Mouse (Mus musculus) liver, embryonic 14.5 days (tissue): ENCODE measurements around the gene Tmcc3. TPM values are rescaled to one million over a fixed set of nuclear protein-coding genes. Genes with fewer than 3 reads are reported as not detected.

Source experiments
- ATAC-seq: fragments of 200-750 bp; cut with Nextera tagmentation; 2 replicates; pipeline ENCODE4 v1.8.0; 2017; ENCODE audit warnings: moderate number of reproducible peaks, mild to moderate bottlenecking, moderate library complexity; ENCODE audit not compliant: insufficient read depth
- DNase-seq, 3 experiments: peaks; one replicate each; pipeline ENCODE4 v3.0.0-alpha.2; 2012 to 2013; ENCODE audit warnings: low read depth in 3 of 3, low spot score in 3 of 3
- H3K27ac ChIP-seq: fragments of 300-500 bp; sonication (generic); 2 replicates; pipeline ENCODE4 v1.5.1; 2014; ENCODE audit warnings: moderate library complexity, mild to moderate bottlenecking, control low read depth, inconsistent platforms
- H3K27me3 ChIP-seq: fragments of 300-500 bp; sonication (generic); 2 replicates; pipeline ENCODE4 v1.6.1; 2014; ENCODE audit warnings: mild to moderate bottlenecking, low read length, moderate library complexity; ENCODE audit not compliant: control insufficient read depth, insufficient read depth
- H3K36me3 ChIP-seq: fragments of 300-500 bp; sonication (generic); replicated peaks from 2 replicates; pipeline ENCODE4 v1.6.1; 2014; ENCODE audit warnings: low read depth; ENCODE audit not compliant: control insufficient read depth, insufficient read depth
- H3K4me1 ChIP-seq, 2 experiments: fragments of 200-500 bp in 1 of 2; fragments of 300-500 bp in 1 of 2; sonication (generic) in 1 of 2; replicated peaks; 2 replicates each; pipeline ENCODE4 v1.6.1; 2012 to 2014; ENCODE audit warnings: antibody characterized with exemption in 1 of 2, inconsistent platforms in 1 of 2, low read length in 1 of 2; ENCODE audit not compliant: control insufficient read depth in 2 of 2, insufficient read depth in 2 of 2
- H3K4me2 ChIP-seq: fragments of 300-500 bp; sonication (generic); 2 replicates; pipeline ENCODE4 v1.6.1; 2014; ENCODE audit warnings: low read depth, mild to moderate bottlenecking, control low read depth, moderate library complexity
- H3K4me3 ChIP-seq, 2 experiments: fragments of 200-500 bp in 1 of 2; fragments of 300-500 bp in 1 of 2; sonication (generic) in 1 of 2; 2 replicates each; pipeline ENCODE4 v1.5.1; 2012 to 2014; ENCODE audit warnings: low read depth in 2 of 2, low read length in 2 of 2, mild to moderate bottlenecking in 2 of 2, control low read depth in 1 of 2, inconsistent platforms in 1 of 2, moderate library complexity in 1 of 2; ENCODE audit not compliant: insufficient read depth in 1 of 2
- H3K9ac ChIP-seq: fragments of 300-500 bp; sonication (generic); replicated peaks from 2 replicates; pipeline ENCODE4 v1.6.1; 2014; ENCODE audit warnings: mild to moderate bottlenecking, control low read depth, moderate library complexity
- H3K9me3 ChIP-seq: fragments of 300-500 bp; sonication (generic); 2 replicates; pipeline ENCODE4 v1.6.1; 2016; ENCODE audit warnings: low read length, mixed read lengths; ENCODE audit not compliant: control insufficient read depth
- CTCF ChIP-seq: IDR thresholded peaks from 2 replicates; pipeline ENCODE4 v1.5.1; 2016; ENCODE audit warnings: antibody characterized with exemption, low read depth, control low read depth
- EP300 ChIP-seq: IDR thresholded peaks from 2 replicates; pipeline ENCODE4 v1.6.1; 2016; ENCODE audit warnings: antibody characterized with exemption, low read depth
- WGBS: fragments of 180-500 bp; shearing (Covaris S2); extraction: QIAGEN DNeasy Blood & Tissue Kit; methylation state at CpG from one replicate; pipeline ENCODE4 v1.1.7; 2014; ENCODE audit not compliant: insufficient replicate concordance; 5-methylcytosine and 5-hydroxymethylcytosine counted together
- polyA plus RNA-seq, 2 experiments: library from polyadenylated mRNA; depleted of rRNA in 1 of 2; stranded (reverse) in 1 of 2; unstranded in 1 of 2; fragments of >200 nt; fragmentation: Nextera tagmentation in 1 of 2; extraction: Ambion mirVana in 1 of 2; gene quantifications; 2 replicates each; pipeline versions ENCODE4 v1.2.1 to v1.2.3; 2012 to 2014

Tmcc3 gene
- polyA plus RNA-seq, 2 experiments, result 1.4 to 2.6 TPM

DNA sequence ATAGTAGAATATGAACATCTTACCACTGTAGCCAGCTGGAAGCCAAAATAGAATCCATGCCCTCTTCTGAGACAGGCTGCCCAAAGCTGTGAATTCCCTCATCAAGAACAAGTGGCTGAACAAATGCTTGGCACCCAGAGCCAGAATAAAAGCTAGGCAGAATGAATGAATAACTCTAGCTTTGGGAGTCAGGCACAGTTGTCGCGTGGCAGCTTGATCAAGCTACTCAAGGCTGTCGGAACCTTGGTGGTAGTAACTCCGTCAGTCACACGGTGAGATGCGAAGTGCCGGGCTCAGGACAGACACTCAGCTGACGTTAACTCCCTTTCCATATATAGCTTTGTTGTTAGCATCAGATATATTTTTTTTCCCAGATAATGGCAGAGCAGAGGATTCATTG, 232.2 kb downstream of the Tmcc3 start:
- TF ChIP-seq EP300 (no peak), CTCF (no peak)
- no peak overlapping the region for H3K4me2 ChIP-seq
- no peaks in the 10 kb centered on the region for H3K27me3 ChIP-seq
- H3K4me1 ChIP-seq, result peaks cover 0 to 13% of the 10 kb centered on the region in 2 experiments; a peak in 2 of 4 replicates
- H3K9me3 ChIP-seq, result peaks cover 6% of the 10 kb centered on the region
- H3K36me3 ChIP-seq, result no peaks in the 10 kb centered on the region
- H3K4me3 ChIP-seq, result no peak overlapping the region
- WGBS, result 52% methylated on average over 8 of the region's 8 CpGs
- ATAC-seq (no peak), DNase-seq (no peak)
- H3K9ac ChIP-seq, result no peak overlapping the region
- H3K27ac ChIP-seq, result no peak overlapping the region

DNA sequence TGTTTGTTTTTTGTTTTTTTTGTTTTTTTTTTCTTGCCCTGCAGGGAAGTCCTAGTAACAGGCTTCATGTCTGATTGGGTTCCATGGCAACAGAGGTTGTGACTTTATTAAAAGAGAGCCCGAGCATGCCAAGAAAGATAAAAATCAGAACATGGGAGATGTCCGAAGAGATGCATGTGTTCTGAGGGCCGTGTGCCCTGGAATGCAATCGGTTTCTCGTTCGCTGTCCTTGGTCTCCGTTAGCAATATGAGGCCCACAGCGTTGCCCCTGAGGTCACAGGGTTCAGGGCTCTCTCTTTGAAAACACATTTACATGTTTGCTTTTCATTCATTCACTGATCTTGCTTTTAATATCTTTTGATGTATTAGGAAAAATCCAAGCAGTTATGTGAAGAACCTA, 233.1 kb downstream of the Tmcc3 start:
- H3K4me3 ChIP-seq, result no peak overlapping the region
- WGBS, result 55% methylated on average over 8 of the region's 8 CpGs

DNA sequence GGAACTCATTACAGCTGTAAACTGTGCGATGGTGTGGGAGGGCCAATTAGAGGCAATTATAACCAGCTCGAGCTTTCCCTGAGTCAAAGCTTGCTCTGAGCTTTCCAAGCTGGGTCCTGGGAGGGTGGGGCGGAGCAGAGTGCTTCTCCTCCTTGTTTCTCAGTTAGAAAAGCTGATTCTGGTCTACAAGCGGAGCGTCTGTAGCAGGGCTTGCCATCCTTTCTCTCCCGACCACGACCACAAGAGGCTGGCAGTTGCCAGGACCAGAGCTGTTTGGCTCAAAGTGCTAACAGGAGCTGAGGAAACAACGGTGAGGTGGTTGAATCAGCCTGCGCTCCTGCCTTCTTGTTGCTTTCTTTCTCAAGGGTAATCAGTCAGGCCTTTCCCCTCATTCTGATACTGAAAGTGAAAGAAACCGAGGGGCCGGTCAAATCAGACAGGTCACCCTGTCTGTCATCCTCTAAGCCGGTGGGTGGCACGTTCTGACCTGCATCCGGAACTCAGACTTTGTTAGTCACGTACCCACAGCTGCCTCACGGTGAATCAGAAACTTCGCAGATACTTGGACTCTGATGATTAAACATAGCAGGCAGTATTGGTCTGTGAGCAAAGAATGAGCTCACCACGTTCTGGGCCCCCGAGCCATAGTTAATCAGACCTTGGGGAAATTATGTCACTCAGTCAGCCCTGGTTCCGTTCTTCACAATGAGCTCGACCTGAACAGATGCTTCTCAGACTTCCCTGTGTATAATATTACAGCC, 233.7 kb downstream of the Tmcc3 start:
- Histone ChIP-seq H3K4me3 (peak overlapping the region; percentile 22 to 65), H3K36me3 (no peaks in the 10 kb centered on the region), H3K27me3 (no peaks in the 10 kb centered on the region), H3K9me3 (peaks cover 6% of the 10 kb centered on the region), H3K27ac (no peak overlapping the region), H3K4me2 (peak overlapping the region; percentile 54), H3K9ac (peak overlapping the region; percentile 25), H3K4me1 (peaks cover 0 to 24% of the 10 kb centered on the region in 2 experiments; a peak in 2 of 4 replicates)
- 28% methylated on average over 21 of the region's 21 CpGs for WGBS
- DNase-seq, result no peak
- ATAC-seq, result peak; percentile 34; the same call in 1 of the 2 replicates
- TF ChIP-seq EP300 (no peak), CTCF (no peak)

More for the DNA sequence above, 233.1 kb downstream of the Tmcc3 start:
- peaks cover 6% of the 10 kb centered on the region for H3K9me3 ChIP-seq
- TF ChIP-seq EP300 (no peak), CTCF (no peak)
- H3K27ac ChIP-seq, result no peak overlapping the region
- no peaks in the 10 kb centered on the region for H3K27me3 ChIP-seq
- ATAC-seq (no peak), DNase-seq (no peak)
- no peaks in the 10 kb centered on the region for H3K36me3 ChIP-seq
- peak overlapping the region; percentile 54 for H3K4me2 ChIP-seq
- peaks cover 0 to 18% of the 10 kb centered on the region in 2 experiments; a peak in 2 of 4 replicates for H3K4me1 ChIP-seq
- H3K9ac ChIP-seq, result no peak overlapping the region

DNA sequence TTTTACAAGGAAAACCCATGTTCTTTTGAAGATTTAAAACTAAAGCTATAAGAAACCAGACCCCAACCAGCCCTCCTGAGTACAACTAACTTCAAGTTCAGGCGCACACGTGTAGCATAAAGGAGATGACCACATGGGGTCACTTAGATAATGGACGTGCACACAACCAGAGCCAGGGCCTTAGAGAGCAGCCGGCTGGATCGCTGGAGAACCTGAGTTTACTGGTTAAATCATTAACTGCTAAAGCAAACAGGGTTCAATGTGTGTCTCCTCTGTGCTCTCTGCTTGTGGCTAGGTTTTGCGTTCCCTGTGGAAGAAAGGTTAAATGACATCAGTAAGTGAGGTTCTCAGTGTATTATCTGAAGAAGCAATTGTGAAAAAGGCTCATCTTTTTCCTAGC, 234.9 kb downstream of the Tmcc3 start:
- no peak for DNase-seq
- Histone ChIP-seq H3K9me3 (peaks cover under 1% of the 10 kb centered on the region; the same call in 1 of the 2 replicates), H3K4me1 (peaks cover 0 to 26% of the 10 kb centered on the region in 2 experiments; a peak in 2 of 4 replicates), H3K9ac (no peak overlapping the region), H3K27ac (no peak overlapping the region), H3K4me3 (no peak overlapping the region), H3K4me2 (no peak overlapping the region), H3K27me3 (no peaks in the 10 kb centered on the region), H3K36me3 (no peaks in the 10 kb centered on the region)
- ATAC-seq, result peak; percentile 54; the same call in 1 of the 2 replicates
- no peak for TF ChIP-seq CTCF
- TF ChIP-seq EP300, result no peak
- 74% methylated on average over 6 of the region's 6 CpGs for WGBS

DNA sequence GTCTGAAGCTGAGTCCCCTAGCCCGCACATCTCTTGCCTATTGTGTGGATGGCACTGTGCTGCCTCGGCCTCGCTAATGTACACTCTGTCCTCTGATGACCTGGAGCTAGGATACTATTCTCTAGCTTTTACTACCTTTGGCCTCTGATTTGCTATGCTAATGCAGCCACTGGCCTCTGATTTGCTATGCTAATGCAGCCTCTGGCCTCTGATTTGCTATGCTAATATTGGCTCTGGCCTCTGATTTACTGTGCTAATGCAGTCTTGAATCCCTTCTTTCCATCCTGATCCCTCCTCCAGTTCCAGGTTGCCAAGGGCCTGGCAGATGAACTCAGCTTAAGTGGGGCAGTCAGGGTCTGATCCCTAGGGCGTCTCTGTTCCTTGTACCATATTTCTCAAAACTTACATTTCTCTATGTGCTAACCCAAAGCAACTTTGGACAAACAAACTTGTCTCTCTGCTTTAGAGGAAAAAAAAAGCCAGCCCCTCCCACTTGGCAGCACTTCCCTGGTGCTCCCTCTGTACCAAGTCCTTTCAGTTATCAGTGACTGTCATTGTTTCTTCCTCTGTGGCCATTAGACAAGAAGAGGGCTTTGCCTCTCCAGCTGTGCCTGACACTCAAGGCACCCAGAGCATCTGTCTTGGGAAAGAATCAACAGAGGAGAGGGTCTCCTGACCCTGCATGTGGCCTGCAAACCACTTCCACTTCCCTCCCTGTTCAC, 237.9 kb downstream of the Tmcc3 start:
- no peak overlapping the region for H3K9ac ChIP-seq
- H3K27ac ChIP-seq, result no peak overlapping the region
- H3K4me1 ChIP-seq, result peaks cover 0 to 33% of the 10 kb centered on the region in 2 experiments; a peak in 2 of 4 replicates
- ATAC-seq (no peak), DNase-seq (no peak)
- H3K4me3 ChIP-seq, result no peak overlapping the region
- 71% methylated on average over 4 of the region's 4 CpGs for WGBS
- TF ChIP-seq EP300 (no peak), CTCF (no peak)
- H3K9me3 ChIP-seq, result no peaks in the 10 kb centered on the region
- no peaks in the 10 kb centered on the region for H3K36me3 ChIP-seq
- no peak overlapping the region for H3K4me2 ChIP-seq
- H3K27me3 ChIP-seq, result no peaks in the 10 kb centered on the region
